Mouse (Mus musculus) stomach, embryonic 15.5 days (tissue): ENCODE data around the gene Prdm10. TPM values are rescaled to one million over a fixed set of nuclear protein-coding genes. Genes with fewer than 3 reads are reported as not detected.
A peak's percentile ranks its signal among the peaks of the same experiment; 100 is the strongest.

ENCODE experiments used
- ATAC-seq: fragments of 200-750 bp; cut with Nextera tagmentation; 2 replicates; pipeline ENCODE4 v1.8.0; 2017; ENCODE audit warnings: low read depth, moderate number of reproducible peaks, moderate TSS enrichment; ENCODE audit not compliant: insufficient read depth, low FRiP score
- H3K27ac ChIP-seq: fragments of 300-500 bp; sonication (generic); 2 replicates; pipeline ENCODE4 v1.5.1; 2015; ENCODE audit warnings: mild to moderate bottlenecking, inconsistent platforms
- H3K27me3 ChIP-seq: fragments of 300-500 bp; sonication (generic); replicated peaks from 2 replicates; pipeline ENCODE4 v1.6.1; 2015; ENCODE audit warnings: inconsistent platforms
- H3K36me3 ChIP-seq: fragments of 300-500 bp; sonication (generic); 2 replicates; pipeline ENCODE4 v1.6.1; 2015; ENCODE audit warnings: inconsistent platforms
- H3K4me1 ChIP-seq: fragments of 300-500 bp; sonication (generic); 2 replicates; pipeline ENCODE4 v1.6.1; 2015; ENCODE audit warnings: inconsistent platforms
- H3K4me2 ChIP-seq: fragments of 300-500 bp; sonication (generic); 2 replicates; pipeline ENCODE4 v1.6.1; 2015; ENCODE audit warnings: mild to moderate bottlenecking, inconsistent platforms
- H3K4me3 ChIP-seq: fragments of 300-500 bp; sonication (generic); replicated peaks from 2 replicates; pipeline ENCODE4 v1.5.1; 2015; ENCODE audit warnings: inconsistent platforms
- H3K9ac ChIP-seq: fragments of 300-500 bp; sonication (generic); 2 replicates; pipeline ENCODE4 v1.6.1; 2015; ENCODE audit warnings: inconsistent platforms
- H3K9me3 ChIP-seq: fragments of 300-500 bp; sonication (generic); 2 replicates; pipeline ENCODE4 v1.6.1; 2016; ENCODE audit warnings: inconsistent platforms
- WGBS: fragments of 180-500 bp; shearing (Covaris S2); methylation state at CpG from one replicate; pipeline ENCODE4 v1.1.7; 2015; 5-methylcytosine and 5-hydroxymethylcytosine counted together
- polyA plus RNA-seq: library from polyadenylated mRNA; unstranded; fragments of >200 nt; fragmentation: Nextera tagmentation; extraction: Ambion mirVana; gene quantifications from 2 replicates; pipeline ENCODE4 v1.2.1, GENCODE M21; 2015

The Prdm10 gene
- polyA plus RNA-seq, 1 experiment from 2014 or later = 4.2 TPM

DNA sequence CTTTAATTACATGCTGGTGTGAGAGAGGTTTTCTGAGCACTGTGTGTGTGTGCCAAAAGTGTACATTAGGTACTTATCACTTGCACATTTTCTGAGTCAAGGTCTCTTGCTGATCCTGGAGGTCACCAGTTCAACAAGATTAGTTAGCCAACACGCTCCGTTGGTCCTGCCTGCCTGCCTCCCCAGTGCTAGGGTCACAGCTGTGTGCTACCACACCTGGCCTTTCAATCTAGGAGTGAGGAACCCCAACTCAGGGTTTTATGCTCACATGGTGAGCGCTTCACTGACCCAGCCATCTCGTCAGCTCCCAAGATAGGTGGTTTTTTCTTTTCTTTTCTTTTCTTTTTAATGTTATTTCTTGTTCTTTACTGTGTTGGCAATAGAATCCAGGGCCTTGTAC lies 11.6 kb downstream of the Prdm10 start:
- H3K4me2 ChIP-seq = no peak overlapping the region
- ATAC-seq = no peak
- no peak overlapping the region for H3K27ac ChIP-seq
- H3K27me3 ChIP-seq = no peaks in the 10 kb centered on the region
- H3K9ac ChIP-seq = no peak overlapping the region
- 71% methylated on average over 4 of the region's 4 CpGs for WGBS
- H3K36me3 ChIP-seq = no peaks in the 10 kb centered on the region
- H3K9me3 ChIP-seq = no peaks in the 10 kb centered on the region
- H3K4me3 ChIP-seq = no peak overlapping the region
- H3K4me1 ChIP-seq = no peaks in the 10 kb centered on the region; the same call in 1 of the 2 replicates

DNA sequence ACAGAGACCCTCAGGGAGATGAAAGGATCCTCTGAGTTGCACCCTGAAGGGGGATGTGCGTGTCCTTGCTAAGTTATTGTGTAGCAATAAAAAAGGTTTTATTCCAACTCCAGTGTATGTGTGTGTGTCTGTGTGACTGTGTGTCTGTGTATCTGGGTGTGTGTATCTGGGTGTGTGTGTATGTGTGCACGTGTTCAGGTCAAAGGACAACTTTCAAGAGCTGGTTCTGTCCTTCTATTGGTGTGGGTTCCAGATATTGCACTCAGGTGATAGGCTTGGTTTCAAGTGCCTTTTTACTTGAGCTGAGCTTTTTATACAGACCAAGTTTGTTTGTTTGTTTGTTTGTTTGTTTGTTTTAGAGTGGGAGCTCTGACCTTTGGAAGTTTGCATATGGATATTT lies 12.9 kb downstream of the Prdm10 start:
- Histone ChIP-seq H3K9ac (no peak overlapping the region), H3K9me3 (no peaks in the 10 kb centered on the region), H3K4me1 (no peaks in the 10 kb centered on the region; the same call in 1 of the 2 replicates), H3K27ac (no peak overlapping the region), H3K4me2 (no peak overlapping the region), H3K27me3 (no peaks in the 10 kb centered on the region), H3K36me3 (no peaks in the 10 kb centered on the region), H3K4me3 (no peak overlapping the region)
- ATAC-seq = no peak
- 71% methylated on average over 2 of the region's 2 CpGs for WGBS

DNA sequence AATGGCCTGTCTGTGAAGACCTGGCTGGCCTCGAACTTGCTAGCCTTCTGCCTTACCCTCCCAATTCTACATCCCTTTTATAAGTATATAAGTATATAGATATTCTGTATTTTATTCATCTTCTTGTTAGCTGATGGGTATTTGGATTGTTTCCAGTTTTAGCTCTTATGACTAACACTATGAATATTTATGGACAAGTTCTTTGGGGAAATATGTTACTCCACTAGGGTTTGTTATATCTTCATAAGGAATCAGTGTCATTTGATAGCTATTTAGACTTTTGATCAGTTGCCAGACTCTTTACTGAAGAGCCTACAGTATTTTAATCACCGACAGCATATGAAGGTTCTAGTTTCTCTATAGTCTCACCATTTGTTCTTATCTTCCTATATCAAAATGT lies 15.0 kb downstream of the Prdm10 start:
- Histone ChIP-seq H3K27me3 (no peaks in the 10 kb centered on the region), H3K9ac (no peak overlapping the region), H3K4me2 (no peak overlapping the region), H3K9me3 (no peaks in the 10 kb centered on the region), H3K27ac (no peak overlapping the region), H3K36me3 (no peaks in the 10 kb centered on the region), H3K4me3 (no peak overlapping the region), H3K4me1 (no peaks in the 10 kb centered on the region; the same call in 1 of the 2 replicates)
- 54% methylated on average over 2 of the region's 2 CpGs for WGBS
- ATAC-seq = no peak

DNA sequence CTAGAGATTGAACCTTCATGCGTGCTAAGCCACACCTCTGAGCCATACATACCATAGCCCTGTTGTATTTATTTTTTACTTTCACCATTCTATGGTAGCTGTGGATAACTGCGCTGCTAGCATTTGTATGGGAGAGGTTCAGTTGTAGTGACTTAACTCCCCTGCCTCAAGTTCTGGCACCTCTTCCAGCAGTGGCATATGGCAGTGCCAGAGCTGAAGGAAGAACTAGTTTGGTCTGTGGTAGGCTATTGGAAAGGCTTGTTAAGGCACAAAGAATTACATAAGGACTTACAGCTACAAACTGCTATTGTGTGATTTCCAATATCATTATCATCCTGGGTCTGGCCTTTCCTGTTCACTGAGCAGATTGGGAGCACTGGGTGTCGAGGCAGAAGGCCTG lies 16.0 kb downstream of the Prdm10 start:
- 83% methylated on average over 3 of the region's 3 CpGs for WGBS

DNA sequence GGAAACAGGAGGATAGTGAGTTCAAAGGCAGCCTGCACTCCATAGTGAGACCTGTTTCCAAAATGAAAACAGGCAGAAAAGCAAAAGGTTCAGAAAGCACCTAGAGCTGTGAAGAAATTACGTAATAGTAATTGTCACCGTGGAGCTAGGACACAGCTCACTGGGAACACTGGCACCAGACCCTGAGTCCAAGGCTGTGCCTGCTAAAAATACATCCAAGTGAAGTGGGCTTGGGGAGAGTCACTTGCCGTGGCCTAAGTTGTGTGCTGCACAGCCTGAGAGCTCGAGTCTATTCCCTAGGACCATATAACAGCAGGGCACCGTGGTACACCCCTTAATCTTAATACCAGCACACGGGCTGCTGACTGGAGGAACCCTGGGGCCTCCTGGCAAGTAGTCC lies 18.4 kb downstream of the Prdm10 start:
- WGBS = 81% methylated on average over 6 of the region's 6 CpGs
- H3K27ac ChIP-seq = no peak overlapping the region
- no peak overlapping the region for H3K4me3 ChIP-seq
- H3K9me3 ChIP-seq = no peaks in the 10 kb centered on the region
- ATAC-seq = no peak
- H3K4me2 ChIP-seq = no peak overlapping the region
- H3K27me3 ChIP-seq = no peaks in the 10 kb centered on the region
- H3K9ac ChIP-seq = no peak overlapping the region
- H3K4me1 ChIP-seq = peaks cover 5% of the 10 kb centered on the region; the same call in 1 of the 2 replicates
- no peaks in the 10 kb centered on the region for H3K36me3 ChIP-seq

More for the DNA sequence above, 16.0 kb downstream of the Prdm10 start:
- H3K36me3 ChIP-seq = no peaks in the 10 kb centered on the region
- no peaks in the 10 kb centered on the region for H3K27me3 ChIP-seq
- H3K9ac ChIP-seq = no peak overlapping the region
- no peak overlapping the region for H3K4me3 ChIP-seq
- no peak overlapping the region for H3K27ac ChIP-seq
- H3K4me2 ChIP-seq = no peak overlapping the region
- H3K9me3 ChIP-seq = no peaks in the 10 kb centered on the region
- ATAC-seq = no peak
- H3K4me1 ChIP-seq = peaks cover 1% of the 10 kb centered on the region; the same call in 1 of the 2 replicates

DNA sequence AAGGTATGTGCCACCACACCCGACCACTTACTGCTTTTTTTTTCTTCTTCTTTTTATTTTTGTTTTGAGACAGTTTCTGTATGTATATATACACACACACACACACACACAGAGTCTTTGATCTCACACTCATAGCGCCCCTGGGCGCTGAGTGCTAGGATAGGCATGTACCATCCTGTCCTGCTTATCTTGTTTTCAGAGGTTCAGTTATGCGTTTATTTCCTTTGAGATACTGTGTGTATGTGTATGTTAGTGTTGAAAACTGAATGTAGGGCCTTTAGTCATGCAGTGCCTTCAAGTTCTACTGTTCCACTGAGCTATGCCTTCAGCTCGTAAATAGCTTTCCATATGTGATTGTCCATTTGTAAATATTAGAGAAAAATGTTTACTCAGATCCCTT lies 20.2 kb downstream of the Prdm10 start:
- Histone ChIP-seq H3K4me1 (peaks cover 6% of the 10 kb centered on the region; the same call in 1 of the 2 replicates), H3K27me3 (no peaks in the 10 kb centered on the region), H3K27ac (peak overlapping the region; percentile 74), H3K4me2 (no peak overlapping the region), H3K9me3 (no peaks in the 10 kb centered on the region), H3K36me3 (no peaks in the 10 kb centered on the region), H3K9ac (no peak overlapping the region), H3K4me3 (no peak overlapping the region)
- ATAC-seq = no peak
- 72% methylated on average over 5 of the region's 5 CpGs for WGBS

DNA sequence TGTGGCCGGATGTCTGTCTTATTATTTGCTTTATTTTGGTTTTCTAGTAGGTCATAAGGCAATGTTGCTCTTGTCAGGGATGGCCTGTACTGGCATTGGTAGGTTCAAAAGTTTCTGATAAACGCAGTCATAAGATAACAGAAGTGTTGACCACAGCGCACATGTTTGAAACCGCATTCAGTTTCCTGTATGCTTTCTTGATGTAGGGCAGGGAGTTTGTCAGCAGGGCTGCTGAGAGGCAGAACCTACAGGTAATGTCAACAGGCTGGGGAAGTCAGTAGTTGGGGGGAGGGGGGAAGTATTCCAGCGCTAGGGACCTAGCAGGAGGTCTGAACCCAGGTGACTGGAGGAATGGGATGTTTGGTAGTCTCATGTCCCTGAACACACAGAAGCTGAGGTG lies 20.8 kb downstream of the Prdm10 start:
- WGBS = 45% methylated on average over 5 of the region's 5 CpGs
- Histone ChIP-seq H3K4me2 (peak overlapping the region; percentile 9; the same call in 1 of the 2 replicates), H3K9me3 (no peaks in the 10 kb centered on the region), H3K27me3 (no peaks in the 10 kb centered on the region), H3K9ac (no peak overlapping the region), H3K4me3 (no peak overlapping the region), H3K27ac (peak overlapping the region; percentile 74), H3K36me3 (no peaks in the 10 kb centered on the region), H3K4me1 (peaks cover 9% of the 10 kb centered on the region; the same call in 1 of the 2 replicates)
- ATAC-seq = peak; percentile 69

DNA sequence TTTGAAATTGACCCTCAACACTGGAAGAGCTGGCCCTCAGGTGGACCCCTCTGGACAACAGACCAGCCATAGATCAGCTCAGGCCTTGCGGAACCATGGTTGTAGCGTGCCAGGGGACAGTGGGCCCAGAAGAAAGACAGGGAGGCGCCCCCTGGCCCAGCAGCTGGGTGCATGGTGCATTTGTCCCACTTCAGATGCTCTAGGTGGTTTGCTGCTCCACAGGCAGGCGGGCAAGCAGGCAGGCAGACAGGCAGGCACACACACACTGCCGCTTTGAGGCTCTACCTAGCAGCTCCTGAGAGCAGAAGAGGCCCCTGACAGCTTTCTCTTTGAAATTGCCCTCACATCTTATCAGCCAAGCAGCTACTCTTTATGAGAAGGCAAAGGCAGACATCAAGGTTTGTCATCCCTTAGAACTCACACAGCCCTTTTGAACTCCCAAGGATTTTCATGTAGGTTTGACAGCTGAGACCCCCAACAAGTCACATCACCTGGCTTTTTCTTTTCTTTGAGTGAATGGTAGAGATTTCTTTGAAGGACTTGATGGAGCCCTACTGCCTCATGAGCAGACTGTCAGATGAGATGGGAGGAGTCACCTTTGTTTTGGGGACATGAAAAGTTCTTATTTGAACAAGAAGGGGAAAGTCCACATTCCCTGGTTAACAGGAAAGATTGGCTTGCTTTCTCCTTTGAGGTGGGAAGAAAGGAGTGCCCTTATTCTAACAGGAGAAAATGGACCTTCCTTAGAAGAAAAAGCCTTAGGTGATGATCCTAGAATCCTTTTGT lies 21.4 kb downstream of the Prdm10 start:
- Histone ChIP-seq H3K9ac (no peak overlapping the region), H3K4me3 (no peak overlapping the region), H3K4me2 (peak overlapping the region; percentile 9; the same call in 1 of the 2 replicates), H3K27ac (peak overlapping the region; percentile 74), H3K27me3 (no peaks in the 10 kb centered on the region), H3K36me3 (no peaks in the 10 kb centered on the region), H3K4me1 (peaks cover 9% of the 10 kb centered on the region; the same call in 1 of the 2 replicates), H3K9me3 (no peaks in the 10 kb centered on the region)
- WGBS = 67% methylated on average over 5 of the region's 5 CpGs
- ATAC-seq = peak; percentile 59

DNA sequence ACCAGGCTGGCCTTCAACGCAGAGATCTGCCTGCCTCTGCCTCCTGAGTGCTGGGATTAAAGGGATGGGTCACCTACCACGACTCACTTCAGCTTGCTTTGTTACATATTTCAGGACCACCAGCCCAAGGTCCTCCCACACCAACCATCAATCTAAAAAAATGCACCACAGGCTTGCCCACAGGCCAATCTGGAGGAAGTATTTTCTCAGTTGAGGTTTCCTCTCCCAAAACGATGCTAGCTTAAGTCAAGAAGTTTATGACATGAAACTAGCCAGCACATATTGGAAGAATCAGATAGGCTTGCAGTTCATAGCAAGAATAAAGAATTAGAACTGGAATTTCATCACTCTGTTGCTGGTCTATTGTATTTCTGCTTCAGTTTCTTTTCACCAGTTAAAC lies 24.0 kb downstream of the Prdm10 start:
- no peak overlapping the region for H3K9ac ChIP-seq
- no peaks in the 10 kb centered on the region for H3K36me3 ChIP-seq
- peaks cover 9% of the 10 kb centered on the region; the same call in 1 of the 2 replicates for H3K4me1 ChIP-seq
- no peaks in the 10 kb centered on the region for H3K27me3 ChIP-seq
- H3K4me3 ChIP-seq = no peak overlapping the region
- 73% methylated on average over 3 of the region's 3 CpGs for WGBS
- H3K4me2 ChIP-seq = no peak overlapping the region
- no peak overlapping the region for H3K27ac ChIP-seq
- no peaks in the 10 kb centered on the region for H3K9me3 ChIP-seq
- ATAC-seq = no peak

DNA sequence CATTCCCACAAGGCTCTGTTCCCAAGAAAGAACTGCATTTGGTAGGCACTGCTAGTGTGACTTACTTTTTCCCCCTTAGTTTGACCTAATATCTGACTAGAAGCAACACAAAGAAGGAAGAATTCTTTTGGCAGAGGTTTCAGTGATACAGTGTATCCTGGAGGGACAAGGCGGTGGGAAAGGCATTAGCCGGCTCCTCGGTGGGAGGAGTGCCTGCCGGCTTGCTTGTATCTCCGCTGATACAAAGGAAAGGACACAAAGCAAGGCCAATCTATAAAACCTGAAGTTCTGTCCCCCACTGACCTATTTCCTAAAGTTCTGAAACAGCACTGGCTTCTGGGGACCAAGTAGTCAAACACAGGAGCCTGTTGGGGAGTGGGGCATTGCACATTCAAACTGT lies 24.8 kb downstream of the Prdm10 start:
- Histone ChIP-seq H3K4me3 (no peak overlapping the region), H3K27ac (no peak overlapping the region), H3K9me3 (no peaks in the 10 kb centered on the region), H3K4me2 (no peak overlapping the region), H3K4me1 (peaks cover 9% of the 10 kb centered on the region; the same call in 1 of the 2 replicates), H3K27me3 (no peaks in the 10 kb centered on the region), H3K9ac (no peak overlapping the region), H3K36me3 (no peaks in the 10 kb centered on the region)
- WGBS = 73% methylated on average over 5 of the region's 5 CpGs
- ATAC-seq = no peak

DNA sequence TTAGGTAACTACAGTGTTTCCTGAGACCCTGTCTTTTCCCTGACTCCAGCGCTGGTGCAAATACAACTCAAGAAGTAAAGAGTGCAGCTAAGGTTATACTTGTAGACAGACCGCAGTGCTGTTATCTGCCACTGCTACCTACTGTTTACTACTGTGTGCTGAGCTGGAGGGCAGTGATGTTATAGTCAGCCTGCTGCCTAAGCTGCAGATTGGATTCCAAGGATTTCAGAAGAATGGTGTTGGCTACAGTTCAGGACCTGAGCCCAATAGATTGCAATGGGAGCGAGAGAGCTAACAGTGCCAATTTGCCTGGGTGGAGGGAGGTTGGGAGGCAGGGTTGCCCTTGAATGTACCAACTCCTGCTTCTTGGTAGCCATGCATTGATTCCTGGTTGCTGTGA lies 25.5 kb downstream of the Prdm10 start:
- Histone ChIP-seq H3K36me3 (no peaks in the 10 kb centered on the region), H3K4me1 (peaks cover 9% of the 10 kb centered on the region; the same call in 1 of the 2 replicates), H3K27me3 (no peaks in the 10 kb centered on the region), H3K4me3 (no peak overlapping the region), H3K9me3 (no peaks in the 10 kb centered on the region), H3K9ac (no peak overlapping the region), H3K27ac (no peak overlapping the region), H3K4me2 (no peak overlapping the region)
- WGBS = 83% methylated on average over 3 of the region's 3 CpGs
- no peak for ATAC-seq

DNA sequence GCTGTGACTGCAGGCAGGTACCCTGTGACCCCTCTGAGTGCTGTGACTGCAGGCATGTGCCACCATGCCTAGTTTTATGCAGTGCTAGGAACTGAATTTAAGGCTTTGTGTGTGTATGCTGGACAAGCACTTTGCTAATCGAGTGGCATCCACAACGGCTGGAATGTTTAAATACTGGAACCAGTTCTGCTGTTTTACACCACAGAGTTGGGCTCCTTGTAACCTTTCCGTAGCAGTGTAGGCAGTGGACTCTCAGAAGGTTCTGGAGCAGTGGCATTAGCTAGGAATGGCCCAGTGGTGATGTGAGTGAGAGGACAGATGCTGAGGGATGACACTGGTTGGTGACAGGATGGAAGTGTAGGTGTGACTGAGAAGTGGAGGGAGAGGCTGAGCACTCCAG lies 26.9 kb downstream of the Prdm10 start:
- no peaks in the 10 kb centered on the region for H3K27me3 ChIP-seq
- no peak overlapping the region for H3K27ac ChIP-seq
- no peak overlapping the region for H3K9ac ChIP-seq
- H3K4me2 ChIP-seq = no peak overlapping the region
- WGBS = 75% methylated on average over 3 of the region's 3 CpGs
- H3K4me1 ChIP-seq = 0 out of 2 replicates have a peak, but pooled peaks cover 3% of the 10 kb centered on the region
- no peak for ATAC-seq
- H3K36me3 ChIP-seq = no peaks in the 10 kb centered on the region
- H3K9me3 ChIP-seq = peaks cover 2% of the 10 kb centered on the region; the same call in 1 of the 2 replicates
- H3K4me3 ChIP-seq = no peak overlapping the region
